Mouse (Mus musculus) forebrain, embryonic 15.5 days (tissue): ENCODE measurements around the gene Clip2. TPM values are rescaled to one million over a fixed set of nuclear protein-coding genes. Genes with fewer than 3 reads are reported as not detected.

Source experiments
- ATAC-seq: fragments of 200-750 bp; cut with Nextera tagmentation; replicated peaks from 2 replicates; pipeline ENCODE4 v1.8.0; 2017; ENCODE audit warnings: mild to moderate bottlenecking, moderate TSS enrichment, moderate library complexity
- H3K27ac ChIP-seq: fragments of 300-500 bp; sonication (generic); replicated peaks from 2 replicates; pipeline ENCODE4 v1.5.1; 2015; ENCODE audit warnings: mild to moderate bottlenecking, inconsistent platforms
- H3K27me3 ChIP-seq: fragments of 300-500 bp; sonication (generic); 2 replicates; pipeline ENCODE4 v1.6.1; 2015; ENCODE audit warnings: inconsistent platforms
- H3K36me3 ChIP-seq: fragments of 300-500 bp; sonication (generic); 2 replicates; pipeline ENCODE4 v1.6.1; 2015; ENCODE audit warnings: mild to moderate bottlenecking, inconsistent platforms
- H3K4me1 ChIP-seq: fragments of 300-500 bp; sonication (generic); 2 replicates; pipeline ENCODE4 v1.6.1; 2015; ENCODE audit warnings: inconsistent platforms
- H3K4me2 ChIP-seq: fragments of 300-500 bp; sonication (generic); replicated peaks from 2 replicates; pipeline ENCODE4 v1.6.1; 2015; ENCODE audit warnings: mild to moderate bottlenecking, inconsistent platforms
- H3K4me3 ChIP-seq: fragments of 300-500 bp; sonication (generic); 2 replicates; pipeline ENCODE4 v1.5.1; 2015; ENCODE audit warnings: mild to moderate bottlenecking, inconsistent platforms
- H3K9ac ChIP-seq: fragments of 300-500 bp; sonication (generic); replicated peaks from 2 replicates; pipeline ENCODE4 v1.6.1; 2015; ENCODE audit warnings: mild to moderate bottlenecking, inconsistent platforms
- H3K9me3 ChIP-seq: fragments of 300-500 bp; sonication (generic); 2 replicates; pipeline ENCODE4 v1.6.1; 2016; ENCODE audit warnings: inconsistent platforms
- WGBS: fragments of 180-500 bp; shearing (Covaris S2); methylation state at CpG from one replicate; pipeline ENCODE4 v1.1.7; 2015; ENCODE audit warnings: mixed read lengths; 5-methylcytosine and 5-hydroxymethylcytosine counted together
- polyA plus RNA-seq: library from polyadenylated mRNA; unstranded; fragments of >200 nt; fragmentation: Nextera tagmentation; extraction: Ambion mirVana; gene quantifications from 2 replicates; pipeline ENCODE4 v1.2.1, GENCODE M21; 2015

The Clip2 gene
- polyA plus RNA-seq, 1 experiment from 2014 or later, result 14.7 TPM

GRCm38 (mm10) chr5:134464225-134464624 is 88.0 kb downstream of the Clip2 start:
- no peak for ATAC-seq
- 89% methylated on average over 5 of the region's 5 CpGs for WGBS
- Histone ChIP-seq H3K4me1 (peaks cover 15% of the 10 kb centered on the region), H3K9me3 (no peaks in the 10 kb centered on the region), H3K4me3 (no peak overlapping the region), H3K36me3 (no peaks in the 10 kb centered on the region), H3K27me3 (no peaks in the 10 kb centered on the region), H3K9ac (no peak overlapping the region), H3K27ac (no peak overlapping the region), H3K4me2 (no peak overlapping the region)

GRCm38 (mm10) chr5:134462731-134463130 is 89.5 kb downstream of the Clip2 start:
- Histone ChIP-seq H3K27me3 (no peaks in the 10 kb centered on the region), H3K4me1 (peaks cover 15% of the 10 kb centered on the region), H3K36me3 (no peaks in the 10 kb centered on the region), H3K9me3 (no peaks in the 10 kb centered on the region), H3K9ac (no peak overlapping the region), H3K4me3 (no peak overlapping the region), H3K27ac (no peak overlapping the region), H3K4me2 (no peak overlapping the region)
- ATAC-seq, result no peak
- WGBS, result 82% methylated on average over 8 of the region's 8 CpGs

GRCm38 (mm10) chr5:134462316-134462715 is 89.9 kb downstream of the Clip2 start:
- WGBS, result 92% methylated on average over 2 of the region's 2 CpGs
- H3K9ac ChIP-seq, result no peak overlapping the region
- H3K4me3 ChIP-seq, result no peak overlapping the region
- H3K9me3 ChIP-seq, result no peaks in the 10 kb centered on the region
- H3K36me3 ChIP-seq, result no peaks in the 10 kb centered on the region
- H3K27me3 ChIP-seq, result no peaks in the 10 kb centered on the region
- peaks cover 15% of the 10 kb centered on the region for H3K4me1 ChIP-seq
- no peak overlapping the region for H3K27ac ChIP-seq
- no peak for ATAC-seq
- H3K4me2 ChIP-seq, result no peak overlapping the region

GRCm38 (mm10) chr5:134460546-134460945 is 91.7 kb downstream of the Clip2 start:
- H3K36me3 ChIP-seq, result no peaks in the 10 kb centered on the region
- H3K4me2 ChIP-seq, result no peak overlapping the region
- 94% methylated on average over 4 of the region's 4 CpGs for WGBS
- no peak overlapping the region for H3K9ac ChIP-seq
- H3K4me3 ChIP-seq, result no peak overlapping the region
- ATAC-seq, result no peak
- no peaks in the 10 kb centered on the region for H3K9me3 ChIP-seq
- no peak overlapping the region for H3K27ac ChIP-seq
- H3K27me3 ChIP-seq, result no peaks in the 10 kb centered on the region
- H3K4me1 ChIP-seq, result no peaks in the 10 kb centered on the region

GRCm38 (mm10) chr5:134459096-134459495 is 93.1 kb downstream of the Clip2 start:
- H3K4me1 ChIP-seq, result peaks cover 14% of the 10 kb centered on the region
- H3K27ac ChIP-seq, result no peak overlapping the region
- 90% methylated on average over 7 of the region's 7 CpGs for WGBS
- no peak overlapping the region for H3K9ac ChIP-seq
- ATAC-seq, result no peak
- H3K36me3 ChIP-seq, result no peaks in the 10 kb centered on the region
- no peaks in the 10 kb centered on the region for H3K27me3 ChIP-seq
- no peaks in the 10 kb centered on the region for H3K9me3 ChIP-seq
- H3K4me2 ChIP-seq, result no peak overlapping the region
- no peak overlapping the region for H3K4me3 ChIP-seq

GRCm38 (mm10) chr5:134458416-134458815 is 93.8 kb downstream of the Clip2 start:
- no peak overlapping the region for H3K27ac ChIP-seq
- H3K4me2 ChIP-seq, result no peak overlapping the region
- H3K36me3 ChIP-seq, result no peaks in the 10 kb centered on the region
- WGBS, result 90% methylated on average over 3 of the region's 3 CpGs
- H3K9me3 ChIP-seq, result no peaks in the 10 kb centered on the region
- no peak for ATAC-seq
- no peak overlapping the region for H3K9ac ChIP-seq
- no peaks in the 10 kb centered on the region for H3K27me3 ChIP-seq
- no peak overlapping the region for H3K4me3 ChIP-seq
- peaks cover 21% of the 10 kb centered on the region for H3K4me1 ChIP-seq

GRCm38 (mm10) chr5:134457371-134457770 is 94.9 kb downstream of the Clip2 start:
- Histone ChIP-seq H3K4me3 (no peak overlapping the region), H3K4me2 (no peak overlapping the region)

GRCm38 (mm10) chr5:134456503-134456962 is 95.7 kb downstream of the Clip2 start, which contains the start of gene Gtf2ird1:
Gene Gtf2ird1, minus strand, starts transcription at chr5:134456716.
- peak; percentile 92 for ATAC-seq
- Histone ChIP-seq H3K36me3 (0 out of 2 replicates have a peak, but pooled peaks cover 6% of the 10 kb centered on the region), H3K4me2 (peak within 1 kb of the TSS; percentile 85), H3K4me1 (peaks cover 26% of the 10 kb centered on the region), H3K27ac (peak within 1 kb of the TSS; percentile 92), H3K27me3 (no peaks in the 10 kb centered on the region), H3K4me3 (peak within 1 kb of the TSS; percentile 73), H3K9ac (peak within 1 kb of the TSS; percentile 89), H3K9me3 (no peaks in the 10 kb centered on the region)
- WGBS, result under 1% methylated on average over 37 of the region's 44 CpGs

More at GRCm38 (mm10) chr5:134457371-134457770, 94.9 kb downstream of the Clip2 start:
- no peaks in the 10 kb centered on the region for H3K9me3 ChIP-seq
- 91% methylated on average over 2 of the region's 2 CpGs for WGBS
- peaks cover 26% of the 10 kb centered on the region for H3K4me1 ChIP-seq
- ATAC-seq, result no peak
- no peaks in the 10 kb centered on the region for H3K27me3 ChIP-seq
- H3K27ac ChIP-seq, result peak overlapping the region; percentile 92; the same call in 1 of the 2 replicates
- no peak overlapping the region for H3K9ac ChIP-seq
- 0 out of 2 replicates have a peak, but pooled peaks cover under 1% of the 10 kb centered on the region for H3K36me3 ChIP-seq

GRCm38 (mm10) chr5:134455914-134456423 is 96.3 kb downstream of the Clip2 start:
- H3K4me3 ChIP-seq, result peak overlapping the region; percentile 73
- peak overlapping the region; percentile 92 for H3K27ac ChIP-seq
- H3K4me2 ChIP-seq, result peak overlapping the region; percentile 85
- H3K36me3 ChIP-seq, result 0 out of 2 replicates have a peak, but pooled peaks cover 6% of the 10 kb centered on the region
- H3K9ac ChIP-seq, result peak overlapping the region; percentile 89
- 0% methylated on average over 17 of the region's 17 CpGs for WGBS
- peak; percentile 66 for ATAC-seq
- no peaks in the 10 kb centered on the region for H3K9me3 ChIP-seq
- peaks cover 26% of the 10 kb centered on the region for H3K4me1 ChIP-seq
- no peaks in the 10 kb centered on the region for H3K27me3 ChIP-seq

GRCm38 (mm10) chr5:134455186-134455895 is 96.9 kb downstream of the Clip2 start:
- H3K27ac ChIP-seq, result peak overlapping the region; percentile 92
- WGBS, result 3% methylated on average over 21 of the region's 21 CpGs

GRCm38 (mm10) chr5:134454421-134454820 is 97.8 kb downstream of the Clip2 start:
- no peak for ATAC-seq
- Histone ChIP-seq H3K4me1 (peaks cover 26% of the 10 kb centered on the region), H3K9ac (peak overlapping the region; percentile 89), H3K36me3 (0 out of 2 replicates have a peak, but pooled peaks cover 6% of the 10 kb centered on the region), H3K4me2 (peak overlapping the region; percentile 85), H3K27ac (peak overlapping the region; percentile 29), H3K9me3 (no peaks in the 10 kb centered on the region), H3K4me3 (peak overlapping the region; percentile 73), H3K27me3 (no peaks in the 10 kb centered on the region)
- WGBS, result 17% methylated on average over 9 of the region's 9 CpGs

More at GRCm38 (mm10) chr5:134455186-134455895, 96.9 kb downstream of the Clip2 start:
- peak overlapping the region; percentile 73 for H3K4me3 ChIP-seq
- H3K36me3 ChIP-seq, result 0 out of 2 replicates have a peak, but pooled peaks cover 6% of the 10 kb centered on the region
- no peaks in the 10 kb centered on the region for H3K9me3 ChIP-seq
- peak; percentile 38; the same call in 1 of the 2 replicates for ATAC-seq
- H3K4me2 ChIP-seq, result peak overlapping the region; percentile 85
- H3K4me1 ChIP-seq, result peaks cover 26% of the 10 kb centered on the region
- no peaks in the 10 kb centered on the region for H3K27me3 ChIP-seq
- H3K9ac ChIP-seq, result peak overlapping the region; percentile 89

GRCm38 (mm10) chr5:134453577-134453976 is 98.7 kb downstream of the Clip2 start:
- Histone ChIP-seq H3K4me1 (peaks cover 26% of the 10 kb centered on the region), H3K36me3 (0 out of 2 replicates have a peak, but pooled peaks cover 6% of the 10 kb centered on the region), H3K9ac (no peak overlapping the region), H3K27me3 (no peaks in the 10 kb centered on the region), H3K4me3 (no peak overlapping the region), H3K4me2 (no peak overlapping the region), H3K9me3 (no peaks in the 10 kb centered on the region), H3K27ac (0 out of 2 replicates have a peak overlapping the region, but pooled peaks have one; percentile 35)
- 7% methylated on average over 1 of the region's 1 CpGs for WGBS
- ATAC-seq, result no peak
